Mouse (Mus musculus) spleen, adult 2 months (tissue): ENCODE measurements at regions not wholly inside any gene's neighbourhood (a gene's known extent, or its start where the extent isn't known, plus 50 kb on each side); places are given as distances from the start of the nearest gene placed in this dataset.

Source experiments
- CTCF ChIP-seq: fragments of 200-500 bp; IDR thresholded peaks from 2 replicates; pipeline ENCODE4 v1.5.1; 2011; ENCODE audit warnings: mild to moderate bottlenecking, inconsistent platforms; ENCODE audit not compliant: insufficient read depth, insufficient read length, insufficient replicate concordance; ENCODE audit errors: extremely low read depth
- POLR2A ChIP-seq: fragments of 200-500 bp; IDR thresholded peaks from 2 replicates; pipeline ENCODE4 v1.6.1; 2011; ENCODE audit warnings: low read depth, low read length, inconsistent platforms

- no peak for TF ChIP-seq POLR2A
- TF ChIP-seq CTCF: no peak
Measured at GRCm38 (mm10) chr6:51698244-51698643, 174.5 kb downstream of the Snx10 start.
